Mouse (Mus musculus) kidney, adult 2 months (tissue): ENCODE data around the gene Rtl9.

Source experiments
- CTCF ChIP-seq: fragments of 200-500 bp; conservative IDR thresholded peaks from 2 replicates; pipeline ENCODE4 v1.5.1; 2011; ENCODE audit warnings: low read depth, mild to moderate bottlenecking, control low read depth, low read length, moderate library complexity, mixed read lengths; ENCODE audit not compliant: insufficient read depth, insufficient read length
- POLR2A ChIP-seq: fragments of 200-500 bp; IDR thresholded peaks from one replicate; pipeline ENCODE4 v1.6.1; 2011; ENCODE audit warnings: low read depth, low read length, control low read depth

- TF ChIP-seq CTCF = no peak
- TF ChIP-seq POLR2A = no peak
These were observed 6.5 kb downstream of the Rtl9 start for GRCm38 (mm10) chrX:143105866-143106265.
